Mouse (Mus musculus): ENCODE results near the gene Macf1.
"Not testable (repeated sequence)": the region's sequence is repeated elsewhere in the genome, so short reads cannot be mapped to it uniquely, and the experiment has no call there.

Gene Macf1

GRCm38 (mm10) chr4:123529230-123529629 is 154.9 kb downstream of the Macf1 start:
- peak; percentile 67 for DNase-seq

GRCm38 (mm10) chr4:123527607-123528010 is 156.6 kb downstream of the Macf1 start:
- peak; percentile 84 for DNase-seq

GRCm38 (mm10) chr4:123526779-123527280 is 157.3 kb downstream of the Macf1 start:
- peak; percentile 61 for DNase-seq

- no peak for DNase-seq
These were observed 159.4 kb downstream of the Macf1 start for GRCm38 (mm10) chr4:123524746-123525145.

GRCm38 (mm10) chr4:123520123-123520522 is 164.0 kb downstream of the Macf1 start:
- not testable (repeated sequence) for DNase-seq

DNA sequence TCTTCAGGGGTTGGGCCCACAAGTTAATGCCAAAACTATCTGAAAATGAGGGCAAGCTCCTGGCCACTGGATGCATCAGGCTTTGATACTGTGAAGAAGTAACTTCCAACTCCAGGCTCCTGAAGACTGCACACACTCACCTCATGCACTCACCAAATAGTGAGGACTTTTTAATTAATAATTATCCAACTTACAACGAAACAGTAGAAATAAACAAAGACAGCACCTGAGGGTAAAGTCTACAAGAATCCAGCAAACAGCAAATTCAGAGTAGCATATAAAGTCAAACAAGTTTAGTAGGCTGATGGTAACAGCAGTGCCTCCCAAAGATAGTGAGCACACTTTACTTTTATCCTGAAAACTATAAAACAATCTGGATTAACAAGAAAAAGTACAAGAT is 168.5 kb downstream of the Macf1 start:
- DNase-seq: no peak

- DNase-seq: no peak
These were observed 174.0 kb downstream of the Macf1 start for GRCm38 (mm10) chr4:123510201-123510600.

- no peak for DNase-seq
These were observed 195.1 kb downstream of the Macf1 start for GRCm38 (mm10) chr4:123489086-123489485.

- no peak for DNase-seq
These were observed 204.2 kb downstream of the Macf1 start for GRCm38 (mm10) chr4:123479991-123480390.

GRCm38 (mm10) chr4:123478655-123479433 is 205.3 kb downstream of the Macf1 start:
- DNase-seq: no peak

DNA sequence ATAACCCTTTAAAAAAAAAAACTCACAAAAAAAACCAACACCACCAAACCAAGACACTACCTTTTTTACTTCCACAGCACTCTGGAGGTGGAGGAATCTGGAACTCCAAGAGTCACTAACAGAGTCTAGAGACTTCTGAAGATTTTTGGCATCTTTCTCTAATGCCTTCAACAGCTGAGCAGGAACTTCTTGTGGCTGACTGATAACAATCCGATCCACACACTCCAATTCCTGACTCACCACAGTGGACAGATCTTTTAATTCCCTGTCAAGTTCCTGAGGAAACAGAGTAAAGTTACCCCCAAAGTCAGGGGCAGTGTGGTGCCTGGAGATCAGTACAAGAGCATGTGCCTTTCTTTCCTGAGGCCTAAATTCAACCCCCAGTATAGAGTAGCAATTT is 218.4 kb downstream of the Macf1 start:
- no peak for DNase-seq

DNA sequence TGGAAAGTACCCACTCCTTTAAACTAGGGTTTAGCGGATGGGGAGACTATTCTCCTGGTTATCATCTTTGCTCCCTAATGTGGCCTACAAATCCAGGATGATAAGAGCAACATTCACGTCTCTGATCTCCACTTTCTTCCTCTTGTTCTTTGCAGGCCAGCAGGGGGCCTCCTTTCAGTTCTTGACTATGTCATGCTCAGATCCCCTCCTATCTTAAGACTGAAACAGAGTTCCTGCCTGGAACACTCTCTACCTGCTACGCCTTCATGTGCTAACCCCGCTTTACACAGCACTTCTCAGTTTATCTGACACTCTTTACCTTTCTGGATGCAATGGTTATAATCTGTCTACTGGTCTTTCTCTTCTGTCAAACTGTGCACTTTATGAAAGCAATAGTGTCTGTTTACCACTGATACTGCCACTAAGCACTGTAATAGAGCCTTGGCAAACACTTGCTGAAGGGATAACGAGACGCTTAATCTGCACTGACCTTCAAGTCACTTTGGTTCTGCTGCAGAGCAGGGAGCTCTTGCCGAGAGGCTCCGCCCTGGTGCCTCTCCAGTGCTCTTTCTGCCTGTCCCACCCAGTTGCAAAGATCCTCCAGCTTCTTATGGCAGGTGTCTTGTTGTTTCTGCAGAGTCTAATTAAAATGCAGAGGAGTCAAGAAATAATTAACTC is 223.4 kb downstream of the Macf1 start:
- DNase-seq: no peak

DNA sequence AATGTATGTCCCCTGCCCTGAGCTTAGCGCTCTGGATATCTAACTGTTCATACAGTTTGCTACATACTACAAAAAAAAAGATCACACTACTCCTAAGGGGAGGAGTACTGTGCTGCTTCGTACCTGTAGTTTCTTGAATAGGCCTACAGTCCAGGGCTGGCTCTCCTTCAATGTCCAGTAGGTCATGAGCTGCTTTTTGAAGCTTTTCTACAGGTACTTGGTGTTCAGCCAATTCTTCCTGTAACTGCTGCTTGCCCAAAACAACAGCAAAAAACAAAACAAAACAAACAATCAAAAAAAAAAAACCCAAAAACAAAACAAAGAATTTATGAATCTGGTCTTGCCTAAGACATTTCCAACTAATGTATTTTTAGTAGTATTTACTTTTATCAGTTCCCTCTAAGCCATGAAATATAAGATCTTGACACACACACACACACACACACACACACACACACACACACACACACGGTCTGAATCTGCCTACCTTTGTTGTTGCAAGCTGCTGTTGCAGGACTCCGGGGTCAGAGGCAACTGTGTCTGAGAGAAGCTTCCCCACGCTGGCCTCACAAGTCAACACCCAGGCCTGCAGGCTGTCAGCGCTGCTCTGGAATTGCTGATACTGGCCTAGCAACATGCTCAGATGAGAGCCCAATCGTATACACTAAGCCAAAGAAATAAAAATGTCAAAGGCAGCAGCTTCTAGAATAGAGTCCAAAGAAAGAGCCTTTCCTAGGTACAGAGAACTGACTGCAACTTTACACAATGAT is 229.1 kb downstream of the Macf1 start:
- no peak for DNase-seq

DNA sequence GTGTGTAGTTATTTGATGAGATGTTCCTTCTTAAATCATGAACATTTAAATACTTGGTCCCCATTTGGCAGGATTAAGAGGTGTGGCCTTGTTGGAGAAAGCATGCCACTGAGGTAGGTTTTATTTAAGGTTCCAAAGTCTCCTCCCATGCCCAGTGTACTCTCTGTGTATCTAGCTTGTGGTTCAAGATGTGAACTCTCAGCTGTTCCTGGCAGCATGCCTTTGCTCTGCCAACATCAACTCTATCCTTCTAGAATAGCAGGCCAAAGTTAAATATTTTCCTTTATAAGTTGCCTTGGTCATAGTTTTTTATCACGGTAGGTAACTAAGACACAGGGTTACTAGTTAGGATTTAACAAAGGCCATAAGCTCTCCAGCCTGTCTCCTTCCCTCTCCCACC is 230.4 kb downstream of the Macf1 start:
- DNase-seq: no peak

- DNase-seq: no peak
These were observed 232.2 kb downstream of the Macf1 start for GRCm38 (mm10) chr4:123451991-123452390.

DNA sequence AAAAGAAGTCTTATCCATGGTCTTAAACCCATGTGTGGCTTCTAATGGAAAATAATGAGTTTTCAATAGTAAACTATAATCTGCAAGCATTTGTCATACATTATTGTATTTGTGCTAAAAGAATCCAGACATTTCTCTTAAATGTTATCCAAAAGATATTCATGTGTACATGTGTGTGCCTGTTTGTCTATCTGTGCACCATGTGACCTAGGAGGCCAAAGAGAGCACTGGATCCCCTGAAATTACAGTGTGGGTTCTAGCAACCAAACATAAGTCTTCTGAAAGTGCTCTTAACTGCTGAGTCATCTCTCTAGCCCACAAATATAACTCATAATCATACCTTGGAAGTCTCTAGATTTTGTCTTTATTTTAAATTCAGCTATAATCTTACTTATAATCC is 234.9 kb downstream of the Macf1 start:
- no peak for DNase-seq

GRCm38 (mm10) chr4:123448015-123448414 is 236.1 kb downstream of the Macf1 start:
- no peak for DNase-seq

GRCm38 (mm10) chr4:123447251-123447650 is 236.9 kb downstream of the Macf1 start:
- DNase-seq: no peak

DNA sequence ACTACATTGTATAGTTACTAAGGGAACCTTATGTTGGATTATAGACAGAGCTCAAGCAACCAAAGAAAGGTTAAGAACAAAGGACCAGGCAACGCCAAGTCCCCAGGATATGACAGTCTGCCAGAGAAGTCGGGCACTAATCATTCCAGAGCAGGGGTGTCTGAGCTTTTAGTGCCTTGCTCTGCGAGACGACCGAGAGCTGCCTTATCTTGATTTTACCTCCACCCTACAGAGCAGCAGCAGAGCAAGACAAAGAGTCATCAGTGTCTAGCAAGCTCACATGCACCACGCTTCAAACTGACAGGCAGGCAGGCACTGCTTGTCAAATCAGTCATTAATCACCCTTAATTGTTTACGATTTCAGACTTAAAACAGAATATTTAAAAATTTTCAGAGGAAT is 237.4 kb downstream of the Macf1 start:
- DNase-seq: no peak

GRCm38 (mm10) chr4:123446221-123446620 is 237.9 kb downstream of the Macf1 start:
- not testable (repeated sequence) for DNase-seq

DNA sequence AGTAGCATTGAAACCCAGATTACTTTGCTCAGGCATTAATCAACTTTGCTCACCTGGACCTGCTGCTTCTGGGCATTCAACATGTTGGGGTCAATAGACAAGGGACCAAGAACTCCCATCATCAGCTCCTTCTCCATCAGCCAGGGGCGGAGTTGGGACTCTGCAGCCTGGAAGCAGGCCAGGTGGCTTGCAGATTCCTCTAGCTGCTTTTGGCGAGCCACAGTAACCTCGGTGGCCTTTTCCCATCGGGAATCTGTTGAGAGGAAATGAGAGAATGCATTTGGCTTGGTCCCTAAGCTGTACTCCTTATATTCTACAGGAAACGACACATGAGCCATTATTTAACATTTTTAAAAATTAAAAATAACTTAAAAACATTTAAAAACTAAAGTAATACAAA is 245.7 kb downstream of the Macf1 start:
- peak; percentile 62 for DNase-seq

- no peak for DNase-seq
These were observed 251.0 kb downstream of the Macf1 start for GRCm38 (mm10) chr4:123433171-123433570.

GRCm38 (mm10) chr4:123431936-123432335 is 252.2 kb downstream of the Macf1 start:
- no peak for DNase-seq

Data from cerebellum, adult 9-11 months (tissue).